Mouse (Mus musculus) ES-E14 (cell line): ENCODE results near the gene Rapgef2.

ENCODE experiments used
- CHD2 ChIP-seq: IDR thresholded peaks from 2 replicates; pipeline ENCODE4 v1.6.1; 2014; ENCODE audit warnings: mild to moderate bottlenecking, low read depth, low read length, inconsistent platforms
- ZNF384 ChIP-seq: IDR thresholded peaks from 2 replicates; pipeline ENCODE4 v1.6.1; 2012; ENCODE audit warnings: low read depth, low read length, inconsistent platforms

DNA sequence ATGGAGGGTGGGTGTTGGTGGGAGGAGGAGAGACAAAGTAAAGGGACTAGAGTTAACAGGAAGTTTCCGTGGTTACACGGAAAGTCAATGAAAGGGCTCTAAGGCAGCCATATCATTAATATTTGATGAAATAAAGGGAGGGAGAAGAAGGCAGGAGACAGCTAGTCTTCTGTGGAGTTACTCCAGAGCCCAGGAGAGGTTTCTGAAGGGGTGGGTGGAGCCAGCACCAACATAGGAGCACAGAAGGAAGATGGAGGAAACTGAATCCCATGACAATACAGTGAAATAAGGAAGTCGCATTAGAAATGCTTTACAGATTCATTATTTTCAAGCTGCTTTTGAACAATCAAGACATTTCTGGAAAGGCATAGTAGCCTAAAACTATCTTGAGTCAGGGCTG is 211.3 kb downstream of the Rapgef2 start:
- TF ChIP-seq ZNF384 (no peak), CHD2 (no peak)
